Mouse (Mus musculus): ENCODE data around the gene Gm10220. TPM values are rescaled to one million over a fixed set of nuclear protein-coding genes. Genes with fewer than 3 reads are reported as not detected.
"Not testable (repeated sequence)": the region's sequence is repeated elsewhere in the genome, so short reads cannot be mapped to it uniquely, and the experiment has no call there.

The Gm10220 gene
- 0.03 TPM in 1 of 2 replicates, not detected in the other for polyA plus RNA-seq (2012; rRNA removed)

DNA sequence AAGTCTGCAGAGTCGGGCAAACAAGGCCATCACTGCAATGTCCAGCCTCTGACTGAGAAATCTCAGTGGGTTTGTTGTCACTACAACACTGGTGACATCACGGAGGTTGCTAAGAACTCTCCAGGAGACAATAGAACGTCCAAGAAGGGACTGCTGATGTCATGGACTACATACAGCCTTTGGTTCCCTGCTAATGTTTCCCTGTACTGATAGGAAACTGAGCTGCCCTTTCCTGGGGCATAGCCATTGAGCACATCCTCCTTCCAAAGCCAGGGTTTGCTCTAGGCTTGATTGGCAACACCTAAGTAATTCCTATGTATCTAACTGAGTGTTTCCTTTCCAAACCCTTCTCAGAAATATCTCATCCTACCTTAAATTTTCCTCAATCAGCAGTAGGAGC is at the start of gene Gm10220:
Gm10220 (minus strand) TSS at position 101 of the 400 bp plus-strand sequence.
- not testable (repeated sequence) for DNase-seq (ENCODE audit: low spot score)

DNA sequence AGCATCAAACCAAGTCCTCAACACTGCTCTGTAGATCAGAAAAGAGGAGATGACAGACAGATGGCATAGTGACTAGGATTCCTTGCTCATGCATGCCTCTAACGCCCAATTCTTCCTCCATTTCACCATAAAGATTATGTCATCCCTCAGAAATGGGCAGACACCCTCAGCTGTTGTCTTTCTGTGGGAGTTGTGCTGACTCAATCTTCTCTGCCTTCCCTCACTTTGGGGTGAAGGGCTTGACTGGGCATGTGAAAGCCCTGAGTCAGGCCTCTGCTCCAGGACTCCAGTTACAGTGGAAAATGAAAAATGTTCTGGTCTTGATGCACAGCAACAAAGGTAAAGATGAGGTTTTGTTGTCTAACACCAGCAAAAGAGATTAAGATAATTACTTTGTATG is 48.6 kb upstream of the Gm10220 start:
- DNase-seq (ENCODE audit: low spot score): no peak

DNA sequence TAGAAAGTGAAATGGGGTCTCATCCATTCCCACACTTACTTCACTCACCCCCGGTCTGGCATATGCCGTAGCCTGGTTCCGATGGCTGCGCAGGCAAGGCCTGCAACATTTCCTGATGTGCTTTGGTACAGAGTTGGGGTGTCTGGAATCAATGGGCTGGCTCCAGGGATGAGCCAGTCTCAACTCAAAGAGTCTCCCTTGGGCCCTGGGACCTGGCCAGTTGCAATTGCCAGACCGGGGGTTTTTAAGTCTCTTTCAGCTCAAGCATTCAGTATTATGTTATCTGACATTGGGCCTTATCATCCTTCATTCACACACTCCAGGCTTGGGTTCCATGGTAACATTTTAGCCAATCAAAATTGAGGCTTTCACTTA is 44.6 kb upstream of the Gm10220 start:
- DNase-seq (ENCODE audit: low spot score): no peak

DNA sequence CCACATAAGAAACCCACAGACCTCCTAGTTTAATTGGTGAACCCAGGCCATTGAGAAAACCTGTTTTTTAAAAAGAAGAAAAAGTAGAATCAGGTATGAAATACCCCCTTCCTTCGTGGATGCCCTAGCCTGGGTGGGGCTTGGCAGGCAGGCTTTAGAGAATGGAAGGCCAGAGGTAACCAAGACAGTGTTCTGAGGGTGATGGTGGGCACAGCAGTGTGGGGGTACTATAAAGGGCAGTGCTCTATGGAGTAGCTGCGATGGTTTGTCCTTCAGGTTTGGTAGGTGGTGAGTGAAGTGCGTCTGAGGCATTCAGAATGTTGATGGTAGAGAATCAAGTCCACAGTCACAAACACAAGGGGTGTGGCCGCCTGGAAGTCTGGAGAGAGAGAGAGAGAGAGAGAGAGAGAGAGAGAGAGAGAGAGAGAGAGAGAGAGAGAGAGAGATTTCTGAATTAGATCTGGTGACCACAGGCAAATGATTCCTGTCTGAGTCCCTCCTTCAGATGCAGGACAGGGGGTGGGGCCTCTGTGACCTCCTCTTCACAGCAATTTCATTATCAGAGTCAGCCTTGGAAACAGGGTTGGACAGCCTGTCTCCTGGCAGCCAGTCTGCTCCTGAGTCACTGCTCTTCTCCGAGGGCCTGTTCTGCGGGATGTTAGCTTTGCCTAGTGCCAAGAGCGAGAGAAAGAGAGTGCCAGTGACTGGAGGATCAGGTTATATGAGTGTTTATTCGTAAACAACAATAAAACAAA is 44.0 kb upstream of the Gm10220 start:
- DNase-seq (ENCODE audit: low spot score): no peak

DNA sequence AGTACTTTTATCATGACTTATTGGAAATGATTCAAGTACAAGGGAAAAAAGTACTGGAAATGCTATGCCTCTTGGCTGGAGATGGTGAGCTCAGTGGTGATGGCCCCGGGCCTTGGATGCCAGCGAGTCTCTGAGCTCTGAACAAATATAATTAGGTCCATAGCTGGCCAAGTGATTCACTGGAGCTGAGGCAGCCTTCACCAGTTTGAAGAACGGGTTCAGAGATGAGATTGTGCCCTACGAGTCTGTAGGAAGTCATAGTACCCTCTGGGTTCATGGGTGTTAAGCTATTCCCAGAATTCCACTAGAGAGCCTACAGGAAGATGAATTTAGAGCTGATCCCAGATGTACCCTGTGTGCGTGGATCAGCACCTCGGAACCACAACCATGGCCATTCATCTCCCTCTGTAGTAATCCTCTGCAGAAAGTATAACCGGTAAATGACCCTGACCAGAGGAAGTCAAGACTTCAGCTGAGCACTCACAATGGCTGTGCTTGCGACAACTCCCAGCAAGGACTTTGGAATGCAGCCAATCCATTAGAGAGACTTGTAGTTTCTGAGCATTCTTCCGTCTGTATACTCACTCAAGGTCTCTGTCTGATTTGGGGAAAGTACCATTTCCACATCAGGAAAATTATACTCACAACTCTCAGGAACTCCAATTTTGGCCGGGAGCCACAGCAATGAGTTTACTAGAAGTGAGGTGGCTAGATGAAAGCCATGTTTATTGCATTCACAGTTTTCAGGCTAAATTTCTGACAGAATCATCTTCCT is 36.4 kb upstream of the Gm10220 start:
- no peak for DNase-seq (ENCODE audit: low spot score)

DNA sequence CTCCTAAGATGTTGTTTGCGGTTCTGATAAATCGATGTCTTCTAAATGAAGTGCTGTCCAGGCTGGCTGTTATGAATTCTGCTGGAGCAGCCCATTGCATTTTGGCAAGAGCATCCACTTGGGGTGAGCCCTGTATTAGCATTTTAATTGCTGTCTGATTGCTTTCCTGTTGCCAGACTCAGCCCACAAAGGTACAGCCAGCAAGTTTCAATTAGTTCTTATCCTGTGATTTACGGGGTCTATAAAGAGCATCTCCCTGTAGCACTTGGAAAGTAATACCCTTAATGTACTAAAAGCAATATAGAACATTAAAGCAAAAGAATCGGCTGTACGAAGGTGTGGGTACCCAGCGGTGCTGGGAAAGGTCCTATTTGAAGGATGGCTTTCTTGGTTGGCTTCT is 21.7 kb upstream of the Gm10220 start:
- DNase-seq (ENCODE audit: low spot score): no peak

DNA sequence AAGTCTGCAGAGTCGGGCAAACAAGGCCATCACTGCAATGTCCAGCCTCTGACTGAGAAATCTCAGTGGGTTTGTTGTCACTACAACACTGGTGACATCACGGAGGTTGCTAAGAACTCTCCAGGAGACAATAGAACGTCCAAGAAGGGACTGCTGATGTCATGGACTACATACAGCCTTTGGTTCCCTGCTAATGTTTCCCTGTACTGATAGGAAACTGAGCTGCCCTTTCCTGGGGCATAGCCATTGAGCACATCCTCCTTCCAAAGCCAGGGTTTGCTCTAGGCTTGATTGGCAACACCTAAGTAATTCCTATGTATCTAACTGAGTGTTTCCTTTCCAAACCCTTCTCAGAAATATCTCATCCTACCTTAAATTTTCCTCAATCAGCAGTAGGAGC is 16.0 kb downstream of the Gm10220 start, which contains the start of gene 5031410I06Rik:
5031410I06Rik (minus strand) TSS at position 101 of the 400 bp plus-strand sequence.
- DNase-seq (ENCODE audit: low spot score): not testable (repeated sequence)

DNA sequence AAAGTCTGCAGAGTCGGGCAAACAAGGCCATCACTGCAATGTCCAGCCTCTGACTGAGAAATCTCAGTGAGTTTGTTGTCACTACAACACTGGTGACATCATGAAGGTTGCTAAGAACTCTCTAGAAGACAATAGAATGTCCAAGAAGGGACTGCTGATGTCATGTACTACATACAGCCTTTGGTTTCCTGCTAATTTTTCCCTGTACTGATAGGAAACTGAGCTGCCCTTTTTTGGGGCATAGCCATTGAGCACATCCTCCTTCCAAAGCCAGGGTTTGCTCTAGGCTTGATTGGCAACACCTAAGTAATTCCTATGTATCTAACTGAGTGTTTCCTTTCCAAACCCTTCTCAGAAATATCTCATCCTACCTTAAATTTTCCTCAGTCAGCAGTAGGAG is 32.0 kb downstream of the Gm10220 start, which contains the start of gene Gm10471:
Gm10471 (minus strand) TSS at position 101 of the 400 bp plus-strand sequence.
- DNase-seq (ENCODE audit: low spot score): not testable (repeated sequence)

DNA sequence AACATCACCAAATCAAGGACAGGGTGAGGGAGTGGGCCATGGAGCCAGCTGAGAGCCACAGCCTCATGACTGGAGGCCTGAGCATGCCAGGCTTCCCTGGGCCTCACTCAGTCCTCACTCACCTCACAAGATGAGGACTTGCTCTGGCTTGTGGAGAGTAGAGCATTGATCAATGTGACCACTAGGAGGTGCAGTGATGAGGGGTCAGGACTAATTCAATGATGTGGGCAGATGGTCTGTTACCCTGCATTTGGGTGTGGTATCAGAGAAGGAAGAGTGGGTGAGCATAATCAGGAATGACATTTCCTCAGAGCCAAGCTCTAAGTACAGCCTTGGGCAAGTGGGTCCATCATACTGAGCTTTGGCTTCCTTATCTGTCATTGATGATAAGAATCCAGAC is 42.2 kb downstream of the Gm10220 start:
- not testable (repeated sequence) for DNase-seq (ENCODE audit: low spot score)

DNA sequence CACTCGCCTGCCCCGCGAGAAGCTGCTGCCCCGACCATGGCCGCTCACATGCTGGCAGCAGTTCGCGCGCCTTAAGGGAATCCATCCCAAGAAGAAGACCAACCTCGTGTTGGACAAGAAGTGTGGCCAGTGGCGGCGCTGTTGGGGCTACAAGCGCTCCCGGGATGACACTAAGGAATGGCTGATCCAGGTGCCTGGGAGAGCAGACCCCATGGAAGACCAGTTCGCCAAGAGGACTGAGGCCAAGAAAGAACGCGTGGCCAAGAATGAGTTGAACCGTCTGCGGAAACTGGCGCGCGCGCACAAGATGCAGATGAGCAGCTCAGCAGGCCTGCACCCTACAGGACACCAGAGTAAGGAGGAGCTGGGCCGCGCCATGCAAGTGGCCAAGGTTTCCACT is 50.5 kb downstream of the Gm10220 start:
- no peak for DNase-seq (ENCODE audit: low spot score)

Other genes with a start within 250 kb of the Gm10220 start
- gene Gm21663, start 179.0 kb downstream of the Gm10220 start, polyA plus RNA-seq (2012; rRNA removed): not detected in 2 replicates
- 0.07 and 0.10 TPM in 2 replicates for gene Gm21671, start 167.0 kb downstream of the Gm10220 start, polyA plus RNA-seq (2012; rRNA removed)
- not detected in 2 replicates for gene Gm21680, start 148.8 kb downstream of the Gm10220 start, polyA plus RNA-seq (2012; rRNA removed)
- not detected in 2 replicates for gene Gm21698, start 132.8 kb downstream of the Gm10220 start, polyA plus RNA-seq (2012; rRNA removed)
- 0.21 TPM in 1 of 2 replicates, not detected in the other for gene Gm1979, start 116.6 kb downstream of the Gm10220 start, polyA plus RNA-seq (2012; rRNA removed)
- not detected in 2 replicates for gene Gm5862, start 98.5 kb downstream of the Gm10220 start, polyA plus RNA-seq (2012; rRNA removed)
- 0.25 and 0.35 TPM in 2 replicates for gene Speer4a, start 81.9 kb downstream of the Gm10220 start, polyA plus RNA-seq (2012; rRNA removed)
- gene Gm7347, start 62.8 kb downstream of the Gm10220 start, polyA plus RNA-seq (2012; rRNA removed): 0.03 and 0.04 TPM in 2 replicates
- 0.01 and 0.03 TPM in 2 replicates for gene Gm10471, start 32.1 kb downstream of the Gm10220 start, polyA plus RNA-seq (2012; rRNA removed)
- not detected in 2 replicates for gene 5031410I06Rik, start 16.1 kb downstream of the Gm10220 start, polyA plus RNA-seq (2012; rRNA removed)
- 2.5 and 2.6 TPM in 2 replicates for gene Gm7361, start 136.3 kb upstream of the Gm10220 start, polyA plus RNA-seq (2012; rRNA removed)

All from urinary bladder, adult 2 months (tissue).